ENCODE assay signal across 8 mouse cellular contexts in the genomic region with DNA sequence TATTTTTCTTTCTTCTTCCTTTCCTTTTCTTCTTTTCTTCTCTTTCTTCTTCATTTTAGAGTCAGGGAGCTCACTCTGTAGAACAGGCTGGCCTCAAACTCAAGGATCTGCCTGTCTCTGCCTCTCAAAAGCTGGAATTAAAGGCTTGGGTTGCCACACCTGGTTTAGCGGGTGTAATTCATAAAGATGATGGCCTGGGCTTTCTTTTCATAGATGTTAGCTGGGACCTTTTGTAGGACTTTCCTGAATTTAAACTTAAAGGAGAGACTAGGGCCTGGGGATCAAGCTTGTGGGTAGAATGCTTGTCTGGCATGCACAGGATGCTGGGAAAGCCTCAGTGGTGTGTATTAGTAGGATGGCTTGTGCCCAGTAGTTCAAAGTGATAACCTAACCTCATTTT. TPM values are rescaled to one million over a fixed set of nuclear protein-coding genes. Genes with fewer than 3 reads are reported as not detected.
DNase-seq lines count a peak whose midpoint lies in the region; ATAC-seq and TF ChIP-seq lines count a peak whose summit lies in the region.

A gene (minus strand): TSS at position 101 of the 400 bp plus-strand sequence.

- H3K4me1 ChIP-seq in embryonic facial prominence, embryonic 15.5 days, result peaks cover 21% of the 10 kb centered on the region
- H3K4me1 ChIP-seq in liver, embryonic 16.5 days (ENCODE audit: control insufficient read depth, low read depth, low read length), result peaks cover 21% of the 10 kb centered on the region

- H3K27me3 ChIP-seq in embryonic facial prominence, embryonic 15.5 days, result peaks cover 3% of the 10 kb centered on the region; the same call in 1 of the 2 replicates
- peaks cover 12% of the 10 kb centered on the region for H3K27me3 ChIP-seq in liver, embryonic 16.5 days (ENCODE audit: control insufficient read depth, insufficient read depth, low read depth, low read length)

- H3K9me3 ChIP-seq in embryonic facial prominence, embryonic 15.5 days (replicated peaks), result no peaks in the 10 kb centered on the region
- H3K9me3 ChIP-seq in liver, embryonic 16.5 days (replicated peaks; ENCODE audit: control insufficient read depth, low read length), result no peaks in the 10 kb centered on the region

- H3K4me3 ChIP-seq in layer of hippocampus, adult 2 months, result peak within 1 kb of the TSS; percentile 50; the same call in 1 of the 2 replicates
- H3K4me3 ChIP-seq in embryonic facial prominence, embryonic 15.5 days (replicated peaks), result peak within 1 kb of the TSS; percentile 50; the same call in 1 of the 2 replicates
- peak within 1 kb of the TSS; percentile 62 for H3K4me3 ChIP-seq in liver, embryonic 16.5 days (ENCODE audit: low read depth, low read length)

- H3K9ac ChIP-seq in embryonic facial prominence, embryonic 15.5 days, result no peak within 1 kb of the TSS
- H3K9ac ChIP-seq in liver, embryonic 16.5 days (ENCODE audit: low read depth, low read length), result 0 out of 2 replicates have a peak within 1 kb of the TSS, but pooled peaks have one; percentile 54

- no peak for TF ChIP-seq CTCF in layer of hippocampus, adult 2 months (conservative IDR thresholded peaks at IDR 0.05)

- DNase-seq in layer of hippocampus, adult 2 months (ENCODE audit: low spot score in 2 of 2), result no peak
- no peak for DNase-seq in layer of hippocampus, postnatal 36 days
- DNase-seq in gonadal fat pad, adult 2 months (ENCODE audit: low read depth), result no peak
- DNase-seq in right cerebral cortex, adult 2 months (ENCODE audit: low spot score in 2 of 2), result no peak
- no peak for DNase-seq in right cerebral cortex, postnatal 14 days
- no peak for DNase-seq in right cerebral cortex, postnatal 36 days (ENCODE audit: low spot score in 2 of 2)

- peaks cover 6% of the 10 kb centered on the region for H3K36me3 ChIP-seq in embryonic facial prominence, embryonic 15.5 days
- no peaks in the 10 kb centered on the region for H3K36me3 ChIP-seq in liver, embryonic 16.5 days (ENCODE audit: control insufficient read depth, insufficient read depth)

- WGBS in embryonic facial prominence, embryonic 15.5 days, result 83% methylated on average over 1 of the region's 1 CpGs
- 65% methylated on average over 1 of the region's 1 CpGs for WGBS in liver, embryonic 16.5 days (ENCODE audit: insufficient replicate concordance)

- ATAC-seq in embryonic facial prominence, embryonic 15.5 days (ENCODE audit: insufficient number of reproducible peaks, low FRiP score, low TSS enrichment, low read depth), result no peak
- ATAC-seq in liver, embryonic 16.5 days (ENCODE audit: low read depth), result no peak

- H3K4me2 ChIP-seq in embryonic facial prominence, embryonic 15.5 days (replicated peaks), result peak within 1 kb of the TSS; percentile 95
- H3K4me2 ChIP-seq in liver, embryonic 16.5 days (ENCODE audit: low read depth, low read length), result peak within 1 kb of the TSS; percentile 92

- H3K27ac ChIP-seq in layer of hippocampus, adult 2 months, result no peak within 1 kb of the TSS
- peak within 1 kb of the TSS; percentile 28; the same call in 1 of the 2 replicates for H3K27ac ChIP-seq in embryonic facial prominence, embryonic 15.5 days (replicated peaks)
- H3K27ac ChIP-seq in liver, embryonic 16.5 days (ENCODE audit: low read length), result no peak within 1 kb of the TSS

RNA-seq across cellular contexts. Expression of the gene that starts here (rescaled TPM):
- not detected for total RNA-seq in layer of hippocampus, adult 2 months (2021)
- not detected for total RNA-seq in layer of hippocampus, postnatal 36 days (2021)
- 28.9 and 37.4 TPM in 2 replicates for polyA plus RNA-seq in embryonic facial prominence, embryonic 15.5 days (2015; fragmentation: Nextera tagmentation; extraction: Ambion mirVana)
- 8.6 and 12.4 TPM in 2 replicates for polyA plus RNA-seq in gonadal fat pad, adult 2 months (2012; rRNA removed)
- 3.4 and 3.6 TPM in 2 replicates for polyA plus RNA-seq in liver, embryonic 16.5 days (2015; fragmentation: Nextera tagmentation; extraction: Ambion mirVana)
